Mouse (Mus musculus) lung, embryonic 14.5 days (tissue): ENCODE measurements at regions not wholly inside any gene's neighbourhood (a gene's known extent, or its start where the extent isn't known, plus 50 kb on each side); places are given as distances from the start of the nearest gene placed in this dataset.

Source experiments
- ATAC-seq: fragments of 200-750 bp; cut with Nextera tagmentation; 2 replicates; pipeline ENCODE4 v1.8.0; 2017; ENCODE audit warnings: mild to moderate bottlenecking, moderate TSS enrichment, moderate library complexity; ENCODE audit not compliant: insufficient read depth
- DNase-seq: peaks from one replicate; pipeline ENCODE4 v3.0.0-alpha.2; 2015
- H3K27ac ChIP-seq: fragments of 300-500 bp; sonication (generic); 2 replicates; pipeline ENCODE4 v1.5.1; 2014; ENCODE audit warnings: low read depth, mild to moderate bottlenecking, moderate library complexity
- H3K27me3 ChIP-seq: fragments of 300-500 bp; sonication (generic); 2 replicates; pipeline ENCODE4 v1.6.1; 2014; ENCODE audit warnings: low read length, control low read depth; ENCODE audit not compliant: insufficient read depth
- H3K36me3 ChIP-seq: fragments of 300-500 bp; sonication (generic); 2 replicates; pipeline ENCODE4 v1.6.1; 2014; ENCODE audit warnings: control low read depth; ENCODE audit not compliant: insufficient read depth
- H3K4me1 ChIP-seq: fragments of 300-500 bp; sonication (generic); 2 replicates; pipeline ENCODE4 v1.6.1; 2014; ENCODE audit warnings: antibody characterized with exemption, control low read depth; ENCODE audit not compliant: insufficient read depth
- H3K4me2 ChIP-seq: fragments of 300-500 bp; sonication (generic); 2 replicates; pipeline ENCODE4 v1.6.1; 2014; ENCODE audit warnings: mild to moderate bottlenecking
- H3K4me3 ChIP-seq: fragments of 300-500 bp; sonication (generic); 2 replicates; pipeline ENCODE4 v1.5.1; 2014; ENCODE audit warnings: low read depth, low read length
- H3K9ac ChIP-seq: fragments of 300-500 bp; sonication (generic); 2 replicates; pipeline ENCODE4 v1.6.1; 2014
- H3K9me3 ChIP-seq: fragments of 300-500 bp; sonication (generic); 2 replicates; pipeline ENCODE4 v1.6.1; 2016; ENCODE audit warnings: low read depth, low read length, control low read depth
- CTCF ChIP-seq: IDR thresholded peaks from 2 replicates; pipeline ENCODE4 v1.5.1; 2016; ENCODE audit warnings: antibody characterized with exemption, low read depth
- WGBS: fragments of 180-500 bp; shearing (Covaris S2); extraction: QIAGEN DNeasy Blood & Tissue Kit; methylation state at CpG from one replicate; pipeline ENCODE4 v1.1.7; 2014; 5-methylcytosine and 5-hydroxymethylcytosine counted together

DNA sequence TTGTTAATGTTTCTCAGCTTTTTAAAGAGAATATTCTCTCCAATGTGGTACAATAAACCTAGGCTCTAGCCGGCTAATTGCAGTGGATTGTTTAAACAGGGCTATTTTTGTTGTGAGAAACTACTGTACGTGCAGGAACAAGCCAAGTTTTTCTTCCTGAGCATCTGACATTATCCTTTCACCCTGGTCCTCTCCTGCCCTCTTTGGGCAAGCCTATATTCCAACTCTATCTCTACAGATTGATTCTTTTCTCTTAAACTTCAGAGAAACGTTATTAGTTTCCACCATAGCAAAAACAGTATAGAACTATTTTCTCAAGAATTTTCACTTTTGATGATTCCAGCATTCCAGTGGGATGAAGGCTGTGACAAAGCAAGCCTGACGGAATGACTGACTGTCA lies 535.2 kb downstream of the Fgf9 start:
- Histone ChIP-seq H3K9me3 (no peaks in the 10 kb centered on the region), H3K4me3 (no peak overlapping the region), H3K9ac (no peak overlapping the region), H3K4me2 (no peak overlapping the region), H3K27me3 (no peaks in the 10 kb centered on the region), H3K4me1 (peaks cover 5% of the 10 kb centered on the region; the same call in 1 of the 2 replicates), H3K36me3 (no peaks in the 10 kb centered on the region), H3K27ac (no peak overlapping the region)
- 53% methylated on average over 4 of the region's 4 CpGs for WGBS
- ATAC-seq = no peak
- no peak for DNase-seq
- TF ChIP-seq CTCF = no peak

DNA sequence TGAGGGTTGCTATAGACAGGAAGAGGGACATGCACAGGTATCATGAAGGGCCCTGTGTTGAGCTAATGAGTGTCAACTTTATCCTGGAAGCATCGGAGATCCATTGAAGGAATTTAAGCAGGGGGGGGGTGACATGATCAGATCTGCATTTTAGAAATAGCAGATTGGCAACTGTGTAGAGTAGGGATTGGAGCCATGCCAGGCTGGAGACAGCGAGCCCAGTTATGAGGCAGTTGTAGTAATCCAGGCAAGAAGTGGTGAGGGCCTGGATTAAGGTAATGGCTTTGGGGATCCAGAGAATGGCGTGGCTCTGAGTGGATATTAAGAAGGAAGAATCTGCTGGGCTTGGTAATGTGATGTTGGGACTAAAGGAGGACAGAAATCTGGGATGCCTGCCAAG lies 528.5 kb downstream of the Fgf9 start:
- 68% methylated on average over 3 of the region's 3 CpGs for WGBS
- Histone ChIP-seq H3K27ac (no peak overlapping the region), H3K9ac (no peak overlapping the region), H3K4me1 (no peaks in the 10 kb centered on the region), H3K9me3 (no peaks in the 10 kb centered on the region), H3K4me3 (no peak overlapping the region), H3K4me2 (no peak overlapping the region), H3K27me3 (no peaks in the 10 kb centered on the region), H3K36me3 (no peaks in the 10 kb centered on the region)
- DNase-seq = no peak
- no peak for TF ChIP-seq CTCF
- ATAC-seq = no peak

DNA sequence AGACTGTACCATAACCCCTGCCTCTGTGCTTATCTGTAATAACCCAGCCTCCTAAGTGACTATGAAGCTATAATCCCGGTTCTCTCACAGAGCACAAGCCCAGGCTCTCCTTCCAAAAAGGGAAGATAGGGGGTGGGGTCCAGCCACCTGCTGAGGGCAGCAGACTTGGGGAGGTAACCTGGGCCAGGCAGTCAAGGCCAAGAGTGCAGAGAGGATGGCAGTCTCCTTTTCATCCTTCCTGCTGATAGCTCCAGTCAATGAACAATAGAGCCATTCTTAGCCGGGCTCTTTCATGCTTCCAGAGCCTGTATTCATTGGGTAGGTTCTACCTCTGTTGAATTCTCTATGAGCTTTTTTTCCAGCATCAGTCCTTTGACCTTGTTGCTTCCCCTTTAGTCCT lies 527.5 kb downstream of the Fgf9 start:
- no peaks in the 10 kb centered on the region for H3K4me1 ChIP-seq
- no peaks in the 10 kb centered on the region for H3K27me3 ChIP-seq
- no peaks in the 10 kb centered on the region for H3K9me3 ChIP-seq
- DNase-seq (no peak), ATAC-seq (no peak)
- no peak overlapping the region for H3K4me3 ChIP-seq
- TF ChIP-seq CTCF = no peak
- no peaks in the 10 kb centered on the region for H3K36me3 ChIP-seq
- no peak overlapping the region for H3K4me2 ChIP-seq
- H3K9ac ChIP-seq = no peak overlapping the region
- 47% methylated on average over 2 of the region's 2 CpGs for WGBS
- H3K27ac ChIP-seq = no peak overlapping the region

DNA sequence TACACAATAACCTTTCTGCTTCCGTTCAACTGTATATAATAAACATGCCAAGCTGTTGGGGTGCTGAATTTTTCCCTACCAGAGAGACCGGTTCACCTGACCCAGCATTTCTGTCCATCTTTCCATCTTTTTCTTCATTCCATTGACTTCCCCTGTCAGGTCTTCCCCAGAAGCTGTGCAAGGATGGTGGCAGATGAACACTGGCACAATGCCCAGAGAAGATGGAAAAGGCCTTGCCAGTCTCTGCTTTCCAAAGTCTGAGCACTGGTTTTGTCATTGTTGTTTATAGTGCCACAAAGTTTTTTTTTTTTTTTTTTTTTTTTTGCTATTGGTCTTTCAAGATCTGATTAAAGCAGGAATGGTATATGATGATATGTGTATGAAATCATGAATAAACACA lies 526.6 kb downstream of the Fgf9 start:
- no peak overlapping the region for H3K27ac ChIP-seq
- H3K4me1 ChIP-seq = no peaks in the 10 kb centered on the region
- H3K27me3 ChIP-seq = no peaks in the 10 kb centered on the region
- H3K4me3 ChIP-seq = no peak overlapping the region
- no peak for TF ChIP-seq CTCF
- DNase-seq (no peak), ATAC-seq (no peak)
- no peaks in the 10 kb centered on the region for H3K36me3 ChIP-seq
- no peaks in the 10 kb centered on the region for H3K9me3 ChIP-seq
- 82% methylated on average over 2 of the region's 2 CpGs for WGBS
- H3K9ac ChIP-seq = no peak overlapping the region
- no peak overlapping the region for H3K4me2 ChIP-seq

DNA sequence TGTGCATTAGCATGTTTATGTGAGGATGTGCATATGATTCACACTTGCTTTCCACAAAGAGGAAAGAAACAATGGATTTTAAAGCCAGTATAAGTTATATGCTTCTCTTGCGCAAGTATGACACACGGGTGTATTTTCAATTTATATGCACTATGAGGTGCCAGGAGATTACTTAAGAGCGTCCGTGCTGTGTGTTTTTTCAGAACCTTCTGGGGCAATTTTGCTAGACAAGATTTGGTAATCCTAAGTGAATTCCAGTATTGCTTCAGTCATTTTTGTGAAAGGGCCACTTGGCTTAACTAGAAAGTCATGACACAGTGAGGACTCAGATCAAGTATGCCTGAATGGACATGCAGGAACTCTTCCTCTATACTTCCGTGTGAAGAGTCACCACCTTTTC lies 511.5 kb downstream of the Fgf9 start:
- no peak overlapping the region for H3K4me3 ChIP-seq
- no peaks in the 10 kb centered on the region for H3K9me3 ChIP-seq
- H3K27ac ChIP-seq = no peak overlapping the region
- no peak for ATAC-seq
- H3K9ac ChIP-seq = no peak overlapping the region
- no peak overlapping the region for H3K4me2 ChIP-seq
- 88% methylated on average over 5 of the region's 5 CpGs for WGBS
- no peaks in the 10 kb centered on the region for H3K4me1 ChIP-seq
- H3K36me3 ChIP-seq = no peaks in the 10 kb centered on the region
- no peak for TF ChIP-seq CTCF
- H3K27me3 ChIP-seq = no peaks in the 10 kb centered on the region
- DNase-seq = no peak

DNA sequence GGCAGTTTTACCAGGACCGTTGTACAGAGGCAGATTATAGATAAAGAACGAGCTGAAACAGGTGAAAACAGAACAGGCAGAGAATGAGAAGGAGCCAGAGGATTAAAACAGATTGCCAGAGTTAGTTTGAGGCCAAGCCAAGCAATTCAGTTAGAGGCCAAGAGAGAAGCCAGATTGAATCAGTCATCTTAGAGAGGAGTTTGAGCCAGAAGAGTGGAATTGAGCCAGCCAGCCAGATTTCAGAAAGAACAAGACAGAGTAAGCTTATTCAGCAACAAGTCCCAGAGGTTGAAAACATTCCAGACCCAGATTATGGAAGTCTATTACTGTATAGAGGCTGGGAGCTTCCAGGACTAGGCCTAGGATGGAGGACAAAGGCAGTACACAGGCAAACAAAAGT lies 499.7 kb downstream of the Fgf9 start:
- 90% methylated on average over 2 of the region's 2 CpGs for WGBS
- H3K9ac ChIP-seq = no peak overlapping the region

DNA sequence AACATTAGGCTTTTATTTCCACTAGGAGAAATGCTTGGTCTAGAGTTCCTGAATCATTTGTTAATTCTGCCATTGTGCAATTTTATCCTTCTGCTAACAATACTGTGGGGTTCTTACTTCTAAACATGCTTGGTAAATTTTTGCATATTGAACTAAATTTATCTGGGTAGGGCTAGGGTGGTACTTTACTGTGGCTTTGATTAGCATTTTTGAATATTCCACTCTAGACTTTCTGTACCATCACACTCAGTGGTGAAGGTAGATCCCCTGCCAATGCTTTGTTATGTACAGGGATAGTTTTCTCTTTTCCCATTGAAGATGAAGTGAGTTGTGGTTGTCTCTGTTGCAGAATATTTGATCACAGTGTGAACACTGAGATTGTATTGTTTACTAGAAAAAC lies 497.1 kb downstream of the Fgf9 start:
- Histone ChIP-seq H3K4me2 (no peak overlapping the region), H3K4me1 (no peaks in the 10 kb centered on the region), H3K27me3 (no peaks in the 10 kb centered on the region), H3K4me3 (no peak overlapping the region), H3K9ac (no peak overlapping the region), H3K36me3 (no peaks in the 10 kb centered on the region), H3K9me3 (no peaks in the 10 kb centered on the region), H3K27ac (no peak overlapping the region)
- DNase-seq = no peak
- no peak for TF ChIP-seq CTCF
- ATAC-seq = no peak

More for the DNA sequence above, 499.7 kb downstream of the Fgf9 start:
- TF ChIP-seq CTCF = no peak
- Histone ChIP-seq H3K9me3 (no peaks in the 10 kb centered on the region), H3K27ac (no peak overlapping the region), H3K4me1 (no peaks in the 10 kb centered on the region), H3K27me3 (no peaks in the 10 kb centered on the region), H3K4me3 (no peak overlapping the region), H3K4me2 (no peak overlapping the region), H3K36me3 (no peaks in the 10 kb centered on the region)
- no peak for ATAC-seq
- no peak for DNase-seq

DNA sequence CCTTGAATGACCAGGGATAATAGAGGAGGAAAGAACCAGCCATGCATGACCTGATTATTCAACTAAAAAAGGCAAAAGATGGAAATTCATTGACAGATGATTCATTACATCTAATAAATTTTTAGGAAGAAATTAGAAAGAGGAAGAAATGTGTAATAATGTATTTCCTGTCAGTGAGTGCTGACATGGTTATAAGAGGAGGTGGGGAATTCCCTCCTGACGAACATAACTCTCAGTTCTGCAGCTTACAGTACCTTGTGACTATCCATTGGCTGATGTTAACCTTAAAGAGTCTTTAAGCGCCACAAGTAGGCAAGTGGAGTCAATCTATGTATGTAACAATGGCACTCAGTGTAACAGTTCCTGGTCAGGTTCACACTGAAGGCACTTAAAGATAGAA lies 492.7 kb downstream of the Fgf9 start:
- Histone ChIP-seq H3K4me3 (no peak overlapping the region), H3K4me2 (no peak overlapping the region), H3K36me3 (no peaks in the 10 kb centered on the region), H3K4me1 (no peaks in the 10 kb centered on the region), H3K27me3 (no peaks in the 10 kb centered on the region), H3K9me3 (no peaks in the 10 kb centered on the region), H3K9ac (no peak overlapping the region), H3K27ac (no peak overlapping the region)
- ATAC-seq (no peak), DNase-seq (no peak)
- TF ChIP-seq CTCF = no peak
- 62% methylated on average over 2 of the region's 2 CpGs for WGBS
